Mouse (Mus musculus): ENCODE measurements around the gene March9. TPM values are rescaled to one million over a fixed set of nuclear protein-coding genes. Genes with fewer than 3 reads are reported as not detected.

March9 gene
- total and polyA plus RNA-seq, 3 experiments, result 2.1 to 5.2 TPM; not detected in 1

GRCm38 (mm10) chr10:127070190-127071121 lies 10.5 kb upstream of the March9 start, which contains the start of gene Tspan31:
TSS of gene Tspan31 (minus strand) at chr10:127070264.
- peaks cover 6 to 25% of the 10 kb centered on the region in 2 experiments for H3K36me3 ChIP-seq (ENCODE audit: control insufficient read depth in 1 of 2, insufficient read depth in 2 of 2, low read length in 2 of 2)
- no peaks in the 10 kb centered on the region for H3K27me3 ChIP-seq (ENCODE audit: control insufficient read depth in 1 of 2, insufficient read depth in 2 of 2, low read length in 2 of 2)
- DNase-seq (ENCODE audit: low read depth, low spot score), result peak; percentile 98
- TF ChIP-seq TAL1 (IDR thresholded peaks at IDR 0.05; ENCODE audit: low read length) (no peak), POLR2A (IDR thresholded peaks at IDR 0.05; ENCODE audit: control insufficient read depth in 1 of 2, insufficient read depth in 1 of 2, low read depth in 1 of 2, low read length in 2 of 2, poor library complexity in 1 of 2) (peak; percentile 21 to 88; a peak in 2 of 4 replicates), GATA1 (IDR thresholded peaks at IDR 0.05; ENCODE audit: low read depth, low read length) (no peak), NELFE (IDR thresholded peaks at IDR 0.05; ENCODE audit: low read depth, low read length) (peak; percentile 73), CHD2 (IDR thresholded peaks at IDR 0.05; ENCODE audit: low read length) (peak; percentile 56; the same call in 1 of the 2 replicates), RCOR1 (IDR thresholded peaks at IDR 0.05; ENCODE audit: low read depth, low read length) (no peak), MXI1 (IDR thresholded peaks at IDR 0.05; ENCODE audit: low read depth, low read length) (peak; percentile 66), NRF1 (IDR thresholded peaks at IDR 0.05; ENCODE audit: insufficient read depth, low read depth, low read length, poor library complexity, severe bottlenecking) (peak; percentile 77), MYC (IDR thresholded peaks at IDR 0.05; ENCODE audit: low read depth, low read length) (peak; percentile 66), GABPA (IDR thresholded peaks at IDR 0.05; ENCODE audit: low read depth, low read length) (no peak), TCF12 (IDR thresholded peaks at IDR 0.05; ENCODE audit: low read depth, low read length) (peak; percentile 38; the same call in 1 of the 2 replicates), USF1 (IDR thresholded peaks at IDR 0.05; ENCODE audit: low read depth, low read length) (peak; percentile 57), BHLHE40 (IDR thresholded peaks at IDR 0.05; ENCODE audit: borderline replicate concordance, low read depth, low read length) (peak; percentile 30; the same call in 1 of the 2 replicates), MAZ (IDR thresholded peaks at IDR 0.05; ENCODE audit: low read depth, low read length) (peak; percentile 59), EP300 (IDR thresholded peaks at IDR 0.05; ENCODE audit: low read depth in 1 of 2, low read length in 2 of 2) (no peak), POLR2AphosphoS2 (IDR thresholded peaks at IDR 0.05; ENCODE audit: low read length) (peak; percentile 57; the same call in 1 of the 2 replicates), SIN3A (IDR thresholded peaks at IDR 0.05; ENCODE audit: low read length) (peak; percentile 79), MAX (IDR thresholded peaks at IDR 0.05; ENCODE audit: low read length) (peak; percentile 65), HCFC1 (IDR thresholded peaks at IDR 0.05; ENCODE audit: low read depth, low read length) (peak; percentile 80), ZNF384 (IDR thresholded peaks at IDR 0.05; ENCODE audit: low read depth, low read length) (peak; percentile 99), TBP (IDR thresholded peaks at IDR 0.05; ENCODE audit: low read depth, low read length) (peak; percentile 82), ELF1 (IDR thresholded peaks at IDR 0.05; ENCODE audit: low read depth, low read length) (peak; percentile 46), RAD21 (IDR thresholded peaks at IDR 0.05; ENCODE audit: low read depth, low read length) (no peak), POLR2AphosphoS5 (IDR thresholded peaks at IDR 0.05; ENCODE audit: borderline replicate concordance, low read depth, low read length) (no peak), ETS1 (IDR thresholded peaks at IDR 0.05; ENCODE audit: low read depth, low read length) (0 out of 2 replicates have a peak, but pooled peaks have one; percentile 30)
- H3K4me1 ChIP-seq (ENCODE audit: control insufficient read depth in 1 of 2, insufficient read depth in 2 of 2, low read length in 2 of 2), result peaks cover 3 to 8% of the 10 kb centered on the region in 2 experiments; a peak in 3 of 4 replicates
- no peaks in the 10 kb centered on the region for H3K9me3 ChIP-seq (replicated peaks; ENCODE audit: insufficient read depth, low read length)
- H3K9ac ChIP-seq (ENCODE audit: control insufficient read depth, low read depth, low read length, poor library complexity, severe bottlenecking), result peak within 1 kb of the TSS; percentile 90
- peaks cover 16% of the 10 kb centered on the region for H3K79me2 ChIP-seq (ENCODE audit: control insufficient read depth, insufficient read depth, low read length, poor library complexity)
- peak within 1 kb of the TSS; percentile 81 for H3K27ac ChIP-seq (ENCODE audit: control insufficient read depth, low read depth, low read length)
- H3K4me3 ChIP-seq (ENCODE audit: control insufficient read depth in 1 of 2, insufficient read depth in 1 of 2, low read depth in 2 of 2, low read length in 2 of 2), result peak within 1 kb of the TSS; percentile 89 to 93
